Mouse (Mus musculus): Measurements from ENCODE around the gene Slc28a3. TPM values are rescaled to one million over a fixed set of nuclear protein-coding genes. Genes with fewer than 3 reads are reported as not detected.
A peak's percentile ranks its signal among the peaks of the same experiment; 100 is the strongest.

Slc28a3 gene
- 0.08 TPM in 1 of 2 replicates, not detected in the other for polyA plus RNA-seq (2015; fragmentation: Nextera tagmentation; extraction: Ambion mirVana)

DNA sequence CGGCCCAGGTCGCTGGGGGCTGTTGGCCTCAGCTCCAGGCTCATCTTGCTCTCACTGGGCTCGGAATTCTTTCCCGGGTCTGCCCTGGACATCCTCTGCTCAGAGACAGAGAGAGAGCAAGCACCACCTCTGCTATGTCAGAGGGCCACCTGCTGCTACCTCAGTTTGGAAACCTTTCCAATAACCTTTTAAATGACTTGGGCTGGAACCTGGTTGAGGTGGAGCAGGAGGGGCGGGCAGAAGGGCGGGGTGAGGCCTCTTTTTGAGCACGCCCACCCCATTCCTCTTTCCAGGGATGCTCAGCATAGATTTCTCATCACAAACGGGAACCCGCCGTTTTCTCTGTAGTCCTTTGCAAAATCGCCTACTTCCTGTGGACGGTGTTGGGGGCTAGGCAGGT is at the start of gene Slc28a3:
Gene Slc28a3 (minus strand): TSS at position 162 of the 400 bp plus-strand sequence.
- Histone ChIP-seq H3K9ac (replicated peaks; ENCODE audit: low read length) (no peak within 1 kb of the TSS), H3K36me3 (ENCODE audit: insufficient read depth, low read length) (no peaks in the 10 kb centered on the region), H3K27ac (ENCODE audit: low read length) (no peak within 1 kb of the TSS), H3K27me3 (ENCODE audit: insufficient read depth, low read length) (peaks cover 5% of the 10 kb centered on the region; the same call in 1 of the 2 replicates), H3K4me3 (ENCODE audit: low read length) (no peak within 1 kb of the TSS), H3K4me1 (ENCODE audit: insufficient read depth, low read length) (0 out of 2 replicates have a peak, but pooled peaks cover 11% of the 10 kb centered on the region), H3K4me2 (replicated peaks; ENCODE audit: low read depth, low read length) (no peak within 1 kb of the TSS; the same call in 1 of the 2 replicates), H3K9me3 (ENCODE audit: low read length) (no peaks in the 10 kb centered on the region)
- WGBS: 10% methylated on average over 12 of the region's 12 CpGs
- no peak for ATAC-seq (ENCODE audit: low FRiP score, low TSS enrichment)

GRCm38 (mm10) chr13:58657987-58658386 is 47.3 kb upstream of the Slc28a3 start:
- H3K36me3 ChIP-seq (ENCODE audit: insufficient read depth, low read length): no peaks in the 10 kb centered on the region
- no peak overlapping the region for H3K9ac ChIP-seq (replicated peaks; ENCODE audit: low read length)
- H3K27ac ChIP-seq (ENCODE audit: low read length): no peak overlapping the region
- no peaks in the 10 kb centered on the region for H3K9me3 ChIP-seq (ENCODE audit: low read length)
- ATAC-seq (ENCODE audit: low FRiP score, low TSS enrichment): no peak
- H3K4me1 ChIP-seq (ENCODE audit: insufficient read depth, low read length): no peaks in the 10 kb centered on the region
- no peaks in the 10 kb centered on the region for H3K27me3 ChIP-seq (ENCODE audit: insufficient read depth, low read length)
- WGBS: 50% methylated on average over 9 of the region's 9 CpGs
- no peak overlapping the region for H3K4me3 ChIP-seq (ENCODE audit: low read length)
- no peak overlapping the region for H3K4me2 ChIP-seq (replicated peaks; ENCODE audit: low read depth, low read length)

DNA sequence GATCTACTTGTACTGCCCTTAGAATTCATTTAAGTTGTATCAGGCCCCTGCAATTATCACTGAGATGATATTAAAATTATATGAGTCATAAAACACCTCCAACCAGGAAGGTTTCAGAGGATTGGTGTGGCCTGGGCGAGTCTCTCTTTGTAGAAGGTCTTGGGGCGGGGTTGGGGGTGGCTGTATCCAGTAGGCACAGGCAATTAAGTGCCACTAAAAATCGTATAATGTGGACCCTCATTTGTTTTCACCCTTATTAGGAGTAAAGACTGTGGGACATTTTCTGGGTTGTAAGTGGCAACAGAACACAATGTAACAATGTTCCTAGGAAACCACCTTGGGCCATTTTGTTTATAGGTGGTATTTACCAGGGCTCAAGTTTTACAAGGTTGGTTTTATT is 46.2 kb upstream of the Slc28a3 start:
- Histone ChIP-seq H3K4me2 (replicated peaks; ENCODE audit: low read depth, low read length) (no peak overlapping the region), H3K4me1 (ENCODE audit: insufficient read depth, low read length) (no peaks in the 10 kb centered on the region), H3K27ac (ENCODE audit: low read length) (no peak overlapping the region), H3K27me3 (ENCODE audit: insufficient read depth, low read length) (no peaks in the 10 kb centered on the region), H3K9ac (replicated peaks; ENCODE audit: low read length) (no peak overlapping the region), H3K4me3 (ENCODE audit: low read length) (no peak overlapping the region), H3K36me3 (ENCODE audit: insufficient read depth, low read length) (no peaks in the 10 kb centered on the region), H3K9me3 (ENCODE audit: low read length) (no peaks in the 10 kb centered on the region)
- no peak for ATAC-seq (ENCODE audit: low FRiP score, low TSS enrichment)
- 74% methylated on average over 3 of the region's 3 CpGs for WGBS

- Histone ChIP-seq H3K36me3 (ENCODE audit: insufficient read depth, low read length) (no peaks in the 10 kb centered on the region), H3K27ac (ENCODE audit: low read length) (no peak overlapping the region), H3K4me2 (replicated peaks; ENCODE audit: low read depth, low read length) (no peak overlapping the region), H3K9ac (replicated peaks; ENCODE audit: low read length) (no peak overlapping the region), H3K4me1 (ENCODE audit: insufficient read depth, low read length) (no peaks in the 10 kb centered on the region), H3K4me3 (ENCODE audit: low read length) (no peak overlapping the region), H3K27me3 (ENCODE audit: insufficient read depth, low read length) (no peaks in the 10 kb centered on the region), H3K9me3 (ENCODE audit: low read length) (no peaks in the 10 kb centered on the region)
- ATAC-seq (ENCODE audit: low FRiP score, low TSS enrichment): no peak
- WGBS: 84% methylated on average over 10 of the region's 10 CpGs
Measured at GRCm38 (mm10) chr13:58655552-58655951, 44.9 kb upstream of the Slc28a3 start.

- no peak overlapping the region for H3K4me2 ChIP-seq (replicated peaks; ENCODE audit: low read depth, low read length)
- 8% methylated on average over 6 of the region's 6 CpGs for WGBS
- 0 out of 2 replicates have a peak, but pooled peaks cover 4% of the 10 kb centered on the region for H3K27me3 ChIP-seq (ENCODE audit: insufficient read depth, low read length)
- no peak overlapping the region for H3K27ac ChIP-seq (ENCODE audit: low read length)
- no peak overlapping the region for H3K9ac ChIP-seq (replicated peaks; ENCODE audit: low read length)
- no peak for ATAC-seq (ENCODE audit: low FRiP score, low TSS enrichment)
- no peaks in the 10 kb centered on the region for H3K36me3 ChIP-seq (ENCODE audit: insufficient read depth, low read length)
- no peak overlapping the region for H3K4me3 ChIP-seq (ENCODE audit: low read length)
- H3K4me1 ChIP-seq (ENCODE audit: insufficient read depth, low read length): no peaks in the 10 kb centered on the region
- no peaks in the 10 kb centered on the region for H3K9me3 ChIP-seq (ENCODE audit: low read length)
Measured at GRCm38 (mm10) chr13:58640330-58640729, 29.7 kb upstream of the Slc28a3 start.

- Histone ChIP-seq H3K4me2 (replicated peaks; ENCODE audit: low read depth, low read length) (no peak overlapping the region), H3K4me3 (ENCODE audit: low read length) (no peak overlapping the region), H3K36me3 (ENCODE audit: insufficient read depth, low read length) (no peaks in the 10 kb centered on the region), H3K27me3 (ENCODE audit: insufficient read depth, low read length) (0 out of 2 replicates have a peak, but pooled peaks cover 4% of the 10 kb centered on the region), H3K4me1 (ENCODE audit: insufficient read depth, low read length) (no peaks in the 10 kb centered on the region), H3K9me3 (ENCODE audit: low read length) (no peaks in the 10 kb centered on the region), H3K9ac (replicated peaks; ENCODE audit: low read length) (no peak overlapping the region), H3K27ac (ENCODE audit: low read length) (no peak overlapping the region)
- no peak for ATAC-seq (ENCODE audit: low FRiP score, low TSS enrichment)
- WGBS: 38% methylated on average over 4 of the region's 4 CpGs
Measured at GRCm38 (mm10) chr13:58638950-58639349, 28.3 kb upstream of the Slc28a3 start.

DNA sequence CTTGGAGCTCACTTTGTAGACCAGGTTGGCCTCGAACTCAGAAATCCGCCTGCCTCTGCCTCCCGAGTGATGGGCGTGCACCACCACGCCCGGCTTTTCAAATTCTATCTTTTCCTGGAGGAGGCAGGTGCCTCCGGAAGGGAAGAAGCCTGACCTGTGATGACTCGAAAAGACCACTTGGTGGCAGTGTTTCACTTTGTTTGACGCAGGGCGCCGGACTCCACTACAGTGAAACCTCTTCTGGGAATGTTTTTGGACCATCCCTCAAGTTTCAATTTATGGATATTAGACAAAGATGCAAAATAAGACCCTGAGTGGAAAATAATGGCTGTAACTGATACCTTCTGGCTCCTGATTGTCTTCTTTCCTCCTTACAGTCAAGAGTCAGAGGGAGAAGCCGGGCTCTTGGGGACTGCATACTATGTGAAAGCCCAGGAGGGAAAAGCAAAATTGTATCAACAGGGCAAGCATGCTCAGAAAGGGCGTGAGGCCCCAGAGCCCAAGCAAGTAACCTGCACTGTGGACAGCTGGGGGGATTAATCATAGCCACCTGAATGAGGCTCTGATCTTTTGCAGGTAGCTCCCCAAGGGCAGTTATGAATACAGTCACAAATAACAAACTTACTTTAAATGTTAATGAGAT is 26.8 kb upstream of the Slc28a3 start:
- no peak overlapping the region for H3K4me3 ChIP-seq (ENCODE audit: low read length)
- 12% methylated on average over 13 of the region's 13 CpGs for WGBS
- no peak overlapping the region for H3K9ac ChIP-seq (replicated peaks; ENCODE audit: low read length)
- no peak overlapping the region for H3K4me2 ChIP-seq (replicated peaks; ENCODE audit: low read depth, low read length)
- H3K4me1 ChIP-seq (ENCODE audit: insufficient read depth, low read length): no peaks in the 10 kb centered on the region
- H3K36me3 ChIP-seq (ENCODE audit: insufficient read depth, low read length): no peaks in the 10 kb centered on the region
- no peak overlapping the region for H3K27ac ChIP-seq (ENCODE audit: low read length)
- no peak for ATAC-seq (ENCODE audit: low FRiP score, low TSS enrichment)
- peaks cover 7% of the 10 kb centered on the region; the same call in 1 of the 2 replicates for H3K27me3 ChIP-seq (ENCODE audit: insufficient read depth, low read length)
- H3K9me3 ChIP-seq (ENCODE audit: low read length): no peaks in the 10 kb centered on the region

- 34% methylated on average over 4 of the region's 4 CpGs for WGBS
- H3K27ac ChIP-seq (ENCODE audit: low read length): no peak overlapping the region
- H3K4me2 ChIP-seq (replicated peaks; ENCODE audit: low read depth, low read length): no peak overlapping the region
- H3K36me3 ChIP-seq (ENCODE audit: insufficient read depth, low read length): no peaks in the 10 kb centered on the region
- H3K27me3 ChIP-seq (ENCODE audit: insufficient read depth, low read length): peaks cover 7% of the 10 kb centered on the region; the same call in 1 of the 2 replicates
- 0 out of 2 replicates have a peak, but pooled peaks cover 5% of the 10 kb centered on the region for H3K4me1 ChIP-seq (ENCODE audit: insufficient read depth, low read length)
- H3K9ac ChIP-seq (replicated peaks; ENCODE audit: low read length): no peak overlapping the region
- no peaks in the 10 kb centered on the region for H3K9me3 ChIP-seq (ENCODE audit: low read length)
- no peak for ATAC-seq (ENCODE audit: low FRiP score, low TSS enrichment)
- no peak overlapping the region for H3K4me3 ChIP-seq (ENCODE audit: low read length)
Measured at GRCm38 (mm10) chr13:58633887-58634286, 23.2 kb upstream of the Slc28a3 start.

DNA sequence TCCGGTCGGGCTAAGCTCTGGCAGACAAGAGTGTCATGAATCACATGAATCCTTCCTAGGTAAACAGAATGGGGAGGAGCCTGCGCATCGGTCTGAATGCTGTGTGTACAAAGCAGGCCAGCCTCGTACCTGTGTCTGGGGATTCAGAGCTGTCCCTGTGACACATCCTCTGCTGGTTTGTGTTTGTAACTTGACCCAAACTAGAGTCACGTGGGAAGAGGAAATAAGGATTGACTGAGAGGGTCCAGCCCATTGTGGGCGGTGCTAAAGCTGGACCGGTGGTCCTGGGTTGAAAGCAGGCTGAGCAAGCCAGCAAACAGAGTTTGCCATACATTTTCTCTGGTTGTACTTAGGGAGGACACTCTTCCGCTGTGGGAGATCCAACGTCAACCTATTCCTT is 20.1 kb upstream of the Slc28a3 start:
- Histone ChIP-seq H3K9ac (replicated peaks; ENCODE audit: low read length) (no peak overlapping the region), H3K27ac (ENCODE audit: low read length) (no peak overlapping the region), H3K4me1 (ENCODE audit: insufficient read depth, low read length) (0 out of 2 replicates have a peak, but pooled peaks cover 5% of the 10 kb centered on the region), H3K9me3 (ENCODE audit: low read length) (no peaks in the 10 kb centered on the region), H3K27me3 (ENCODE audit: insufficient read depth, low read length) (peaks cover 3% of the 10 kb centered on the region; the same call in 1 of the 2 replicates), H3K36me3 (ENCODE audit: insufficient read depth, low read length) (no peaks in the 10 kb centered on the region), H3K4me3 (ENCODE audit: low read length) (no peak overlapping the region), H3K4me2 (replicated peaks; ENCODE audit: low read depth, low read length) (no peak overlapping the region)
- WGBS: 44% methylated on average over 10 of the region's 10 CpGs
- no peak for ATAC-seq (ENCODE audit: low FRiP score, low TSS enrichment)

DNA sequence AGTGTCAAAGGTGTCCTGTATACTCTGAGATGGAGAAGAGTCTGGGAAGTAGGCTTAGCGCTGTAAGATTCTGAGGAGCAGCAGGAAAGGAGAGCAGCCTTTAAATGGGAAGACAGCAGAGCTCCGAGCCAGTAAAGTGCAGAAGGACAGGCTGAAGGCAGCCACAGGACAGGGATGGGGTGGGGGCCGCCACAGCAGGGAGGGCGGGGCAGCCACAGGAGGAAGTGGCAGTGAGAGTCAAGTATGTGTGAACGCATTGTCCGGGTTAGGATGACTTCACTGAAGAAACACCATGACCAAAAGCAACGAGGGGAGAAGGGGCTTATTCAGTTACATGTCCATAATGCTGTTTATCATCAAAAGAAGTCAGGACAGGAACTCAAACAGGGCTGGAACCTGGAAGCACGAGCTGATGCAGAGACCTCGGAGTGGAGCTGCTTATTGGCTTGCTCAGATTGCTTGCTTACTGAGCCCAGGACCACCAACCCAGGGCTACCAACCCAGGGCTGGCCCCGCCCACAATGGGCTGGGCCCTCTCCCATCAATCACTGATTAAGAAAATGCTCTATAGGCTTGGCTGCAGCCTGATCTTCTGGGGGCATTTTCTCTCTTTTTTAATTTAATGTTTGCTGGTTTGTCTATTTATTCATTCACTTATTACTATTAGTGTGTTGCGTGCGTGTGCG is 18.8 kb upstream of the Slc28a3 start:
- H3K4me3 ChIP-seq (ENCODE audit: low read length): no peak overlapping the region
- 0 out of 2 replicates have a peak, but pooled peaks cover 5% of the 10 kb centered on the region for H3K4me1 ChIP-seq (ENCODE audit: insufficient read depth, low read length)
- H3K27ac ChIP-seq (ENCODE audit: low read length): no peak overlapping the region
- peak overlapping the region; percentile 15; the same call in 1 of the 2 replicates for H3K4me2 ChIP-seq (replicated peaks; ENCODE audit: low read depth, low read length)
- H3K9ac ChIP-seq (replicated peaks; ENCODE audit: low read length): no peak overlapping the region
- no peaks in the 10 kb centered on the region for H3K36me3 ChIP-seq (ENCODE audit: insufficient read depth, low read length)
- peaks cover 3% of the 10 kb centered on the region; the same call in 1 of the 2 replicates for H3K27me3 ChIP-seq (ENCODE audit: insufficient read depth, low read length)
- WGBS: 21% methylated on average over 13 of the region's 13 CpGs
- no peaks in the 10 kb centered on the region for H3K9me3 ChIP-seq (ENCODE audit: low read length)
- ATAC-seq (ENCODE audit: low FRiP score, low TSS enrichment): no peak
